Mouse (Mus musculus) cerebellum, postnatal 14 days (tissue): ENCODE results near the gene Slc34a2.

Source experiments
- DNase-seq, 2 experiments: peaks; one replicate each; pipeline ENCODE4 v3.0.0; 2021; ENCODE audit warnings: mixed read lengths in 2 of 2

Gene Slc34a2

DNA sequence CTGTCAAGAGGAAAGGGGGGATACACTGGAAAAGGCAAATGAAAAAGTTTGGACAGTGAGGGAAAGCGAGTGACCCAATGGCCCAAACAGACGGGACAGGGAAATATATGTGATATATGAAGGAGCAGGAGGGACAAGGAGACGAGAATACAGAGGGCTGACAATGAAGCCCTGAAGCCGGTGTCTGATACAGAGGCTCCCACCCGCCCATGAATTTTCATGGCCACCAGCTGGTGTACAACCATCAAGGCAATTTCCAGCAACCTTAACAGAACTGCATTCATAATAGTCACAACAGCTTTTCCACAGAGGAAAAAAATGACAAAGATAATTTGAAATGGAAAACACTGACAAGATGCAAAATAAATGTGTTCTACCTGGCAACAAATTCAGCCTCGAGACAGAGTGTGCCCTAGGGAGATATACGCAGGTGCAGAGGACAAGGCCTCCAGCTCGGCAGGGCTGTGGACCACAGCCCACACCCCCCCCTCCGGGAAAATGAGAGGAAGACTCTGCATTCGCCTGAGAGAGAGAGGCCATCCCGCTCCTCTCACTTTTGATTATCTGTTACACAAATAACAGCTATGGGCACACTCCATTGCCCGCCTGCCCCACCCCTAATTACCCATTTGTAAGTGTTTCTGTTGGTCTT is 76.9 kb downstream of the Slc34a2 start:
- no peak for DNase-seq

DNA sequence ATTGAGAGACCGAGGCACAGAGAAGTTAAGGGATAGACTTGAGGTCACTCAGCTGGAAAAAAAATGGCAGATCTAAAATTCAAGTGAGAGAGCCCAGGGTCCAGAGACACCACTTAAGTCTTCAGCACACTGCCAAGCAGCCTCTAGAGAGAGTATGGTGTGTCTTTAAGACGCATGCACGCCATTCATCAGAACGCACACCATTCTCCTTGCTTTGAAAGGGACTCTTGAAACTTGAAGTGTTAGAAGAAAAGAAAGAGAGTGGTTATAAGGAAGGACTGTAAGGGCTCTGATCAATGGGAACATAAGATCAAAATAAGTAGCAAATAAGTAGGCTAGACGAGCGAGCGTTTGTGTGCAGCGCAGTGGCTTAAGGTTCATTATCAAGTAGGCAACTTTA is 80.3 kb downstream of the Slc34a2 start:
- DNase-seq: no peak

DNA sequence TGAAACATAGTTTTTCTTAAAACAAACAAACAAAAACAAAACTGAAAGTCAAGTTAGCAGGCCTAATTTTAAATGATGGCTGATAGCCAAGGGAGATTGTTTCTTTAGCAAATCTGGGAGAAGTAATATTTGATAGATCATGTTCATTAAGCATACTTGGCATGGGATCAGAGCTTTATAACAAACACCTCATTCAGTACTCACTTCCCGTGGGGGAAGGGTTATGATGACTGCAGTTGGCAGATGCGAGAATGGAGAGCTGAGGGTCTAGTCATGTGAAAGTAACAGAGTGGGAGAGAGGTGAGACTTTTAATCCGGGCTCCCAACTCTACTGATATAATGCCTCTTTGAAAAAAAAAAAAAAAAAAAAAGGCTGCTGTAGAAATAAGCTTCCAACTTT is 81.8 kb downstream of the Slc34a2 start:
- DNase-seq: no peak
